Mouse (Mus musculus) bone marrow, adult 2 months (tissue): ENCODE measurements around the gene Axin1.

Experiments
- CTCF ChIP-seq: fragments of 200-500 bp; IDR thresholded peaks from 2 replicates; pipeline ENCODE4 v1.5.1; 2011; ENCODE audit warnings: low read length, control low read depth; ENCODE audit not compliant: control insufficient read depth, insufficient read depth
- POLR2A ChIP-seq: fragments of 200-500 bp; IDR thresholded peaks from 2 replicates; pipeline ENCODE4 v1.6.1; 2011; ENCODE audit warnings: low read depth, mild to moderate bottlenecking, control low read depth, low read length, borderline replicate concordance; ENCODE audit not compliant: control insufficient read depth

GRCm38 (mm10) chr17:26201998-26202397, 63.5 kb downstream of the Axin1 start:
- no peak for TF ChIP-seq CTCF
- no peak for TF ChIP-seq POLR2A
